Mouse (Mus musculus): ENCODE measurements around the gene H2afj.
"Not testable (repeated sequence)": the region's sequence is repeated elsewhere in the genome, so short reads cannot be mapped to it uniquely, and the experiment has no call there.

Gene H2afj

GRCm38 (mm10) chr6:136808014-136808417 is at the start of gene H2afj:
Gene H2afj, plus strand, starts transcription at chr6:136808244.
- peak; percentile 97 for DNase-seq (ENCODE audit: inconsistent ontology term)

- DNase-seq (ENCODE audit: inconsistent ontology term): no peak
Observed at GRCm38 (mm10) chr6:136763912-136764311, 44.1 kb upstream of the H2afj start.

DNA sequence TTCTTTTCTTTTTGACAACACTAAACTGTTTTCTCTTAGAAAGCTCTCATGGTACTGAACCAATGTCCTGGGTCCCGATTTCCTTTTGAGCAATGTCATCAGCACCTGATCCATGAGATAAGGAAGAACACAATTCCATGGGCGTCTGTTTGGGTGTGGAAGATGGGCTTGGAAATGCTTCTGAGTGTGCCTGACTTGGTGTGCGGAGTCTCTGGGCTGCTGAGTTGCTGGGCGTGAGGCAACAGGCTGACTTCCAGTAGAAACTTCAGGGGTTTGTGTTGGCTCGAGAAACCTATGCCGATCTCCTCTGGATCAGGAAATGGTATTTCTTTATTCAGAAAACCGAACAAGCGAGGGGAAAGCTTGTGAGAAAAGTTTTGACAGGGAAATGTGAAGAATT is 38.9 kb upstream of the H2afj start:
- no peak for DNase-seq (ENCODE audit: inconsistent ontology term)

DNA sequence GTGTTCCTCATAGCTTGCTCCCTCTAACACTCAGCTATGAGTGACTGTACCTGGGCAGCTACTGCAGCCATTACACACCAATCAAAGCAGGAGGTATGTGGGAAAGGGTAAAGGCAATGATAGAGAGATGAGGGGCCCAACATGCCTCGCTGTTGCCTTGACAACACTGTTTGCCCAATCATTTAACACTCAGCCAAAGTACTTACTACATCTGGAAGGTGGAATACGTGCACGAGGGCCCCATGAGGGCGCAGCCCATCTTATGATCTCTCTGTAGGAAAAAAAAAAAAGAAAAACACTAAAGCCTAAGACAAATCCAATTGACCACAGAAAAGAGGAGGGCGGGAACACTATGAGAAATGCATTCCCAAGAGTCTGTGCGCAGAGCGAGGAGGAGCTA is 38.2 kb upstream of the H2afj start:
- DNase-seq (ENCODE audit: inconsistent ontology term): no peak

DNA sequence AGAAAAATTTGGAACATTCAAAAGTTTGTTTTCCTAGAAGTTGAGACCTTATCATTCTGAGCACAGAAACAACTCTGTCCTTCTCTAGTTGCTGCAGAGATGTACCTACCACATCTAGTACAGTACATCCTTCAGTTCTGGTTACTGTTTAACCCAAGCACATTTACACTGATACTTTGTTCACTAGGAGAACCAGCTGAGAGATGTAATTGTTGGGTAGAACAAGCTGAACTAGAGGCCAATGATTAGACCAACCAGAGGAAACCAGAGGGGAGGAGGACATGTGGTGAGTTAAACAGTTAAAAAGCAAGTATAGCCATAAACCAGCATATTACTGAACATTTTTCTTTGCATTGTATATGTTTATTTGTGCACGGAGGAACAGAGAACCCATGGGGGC is 31.7 kb upstream of the H2afj start:
- no peak for DNase-seq (ENCODE audit: inconsistent ontology term)

DNA sequence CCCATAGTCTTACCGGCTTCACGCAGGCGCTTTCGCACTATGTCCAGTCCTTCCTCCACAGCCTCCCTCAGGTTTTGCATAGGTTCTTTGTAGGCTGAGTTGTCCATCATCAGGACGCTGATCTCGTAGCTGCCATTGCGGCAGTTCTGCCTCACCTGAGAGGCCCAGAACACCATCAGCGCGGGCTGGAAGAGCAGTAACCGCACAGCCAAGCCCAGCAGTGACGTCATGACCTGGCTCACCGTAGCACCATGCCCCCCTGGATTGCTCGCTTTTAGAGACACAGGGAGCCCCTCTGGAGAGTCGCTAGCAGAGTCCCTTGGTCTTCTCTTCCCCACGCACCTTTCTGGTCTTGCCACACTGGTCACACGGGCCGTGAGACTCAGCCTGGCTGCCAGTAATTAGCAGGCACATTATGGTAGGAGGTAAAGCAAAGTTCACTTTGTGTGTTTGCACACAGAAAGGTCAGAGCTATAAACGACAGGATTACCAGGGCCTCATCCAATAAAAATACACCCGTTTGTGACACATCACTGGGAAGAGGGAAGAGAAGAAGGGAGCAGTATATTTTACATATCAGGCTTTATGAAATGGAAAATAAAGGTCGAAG is 26.6 kb upstream of the H2afj start, which contains the start of gene Gucy2c:
Gene Gucy2c, minus strand, starts transcription at position 389 of the 610 bp plus-strand sequence.
- no peak for DNase-seq (ENCODE audit: inconsistent ontology term)

GRCm38 (mm10) chr6:136782146-136782545 is 25.9 kb upstream of the H2afj start:
- DNase-seq (ENCODE audit: inconsistent ontology term): no peak

DNA sequence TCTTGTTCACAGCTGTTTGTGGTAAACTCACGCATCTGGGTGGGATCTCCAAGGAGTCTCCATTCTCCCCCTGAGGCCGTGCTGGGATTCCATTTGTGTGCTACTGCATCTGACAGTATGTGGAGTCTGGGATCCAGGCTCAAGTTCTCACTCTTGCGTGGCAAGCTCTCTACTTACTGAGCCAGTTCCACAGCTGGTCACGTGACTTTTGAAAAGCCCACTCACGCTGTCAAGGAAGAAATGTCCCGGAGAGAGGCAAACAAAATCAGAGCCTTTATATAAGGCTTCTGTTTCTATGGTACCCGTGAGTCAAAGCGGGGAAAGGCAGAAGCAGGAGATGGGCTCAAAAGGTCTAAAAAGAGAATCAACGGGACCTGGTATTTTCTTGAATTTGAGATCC is 25.3 kb upstream of the H2afj start:
- DNase-seq (ENCODE audit: inconsistent ontology term): no peak

DNA sequence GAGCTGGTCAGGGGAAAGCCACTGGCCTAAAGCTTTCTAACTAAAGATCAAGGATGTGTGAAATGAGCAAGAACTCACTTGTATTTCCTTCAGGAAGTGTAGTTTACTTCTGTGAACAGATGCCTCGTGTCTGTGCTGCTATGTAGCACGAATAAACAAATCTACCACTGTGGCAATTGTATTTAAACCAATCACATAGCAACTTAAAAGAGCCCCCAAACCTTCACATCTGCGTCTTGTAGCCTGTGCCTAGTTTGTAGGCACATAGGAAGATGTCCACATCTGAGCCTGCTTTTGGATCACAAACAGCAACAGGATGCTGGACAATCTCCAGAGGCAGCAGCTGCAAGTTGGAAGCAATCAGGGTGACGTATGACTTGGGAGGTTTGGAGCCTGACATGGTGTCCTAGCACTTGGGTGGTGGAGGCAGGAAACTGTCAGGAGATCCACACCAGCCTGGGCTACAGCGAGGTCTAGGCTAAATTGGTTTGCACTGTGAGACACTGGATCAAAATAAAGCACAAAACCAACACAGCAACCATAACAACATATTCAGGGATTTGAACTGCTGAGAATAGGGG is 18.6 kb upstream of the H2afj start:
- DNase-seq (ENCODE audit: inconsistent ontology term): no peak

- DNase-seq (ENCODE audit: inconsistent ontology term): no peak
Observed at GRCm38 (mm10) chr6:136792884-136793758, 14.9 kb upstream of the H2afj start.

GRCm38 (mm10) chr6:136793831-136794525 is 14.1 kb upstream of the H2afj start:
- no peak for DNase-seq (ENCODE audit: inconsistent ontology term)

GRCm38 (mm10) chr6:136795110-136795509 is 12.9 kb upstream of the H2afj start:
- no peak for DNase-seq (ENCODE audit: inconsistent ontology term)

DNA sequence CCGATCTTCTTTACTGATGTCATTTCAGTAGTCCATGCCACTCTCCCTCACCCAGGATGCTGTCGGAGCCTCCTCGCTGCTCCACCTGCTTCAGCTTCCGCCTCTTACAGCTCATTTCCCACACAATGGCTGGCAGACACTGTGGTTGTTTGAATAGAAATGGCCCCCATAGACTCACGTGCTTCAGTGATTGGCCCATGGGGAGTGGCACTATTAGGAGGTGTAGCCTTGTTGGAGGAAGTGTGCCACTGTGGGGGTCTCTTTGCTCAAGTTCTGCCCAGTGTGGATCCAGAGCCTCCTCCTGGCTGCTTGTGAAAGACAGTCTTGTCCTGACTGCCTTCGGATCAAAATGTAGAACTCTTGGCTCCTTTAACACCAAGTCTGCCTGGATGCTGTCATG is 12.2 kb upstream of the H2afj start:
- DNase-seq (ENCODE audit: inconsistent ontology term): no peak

DNA sequence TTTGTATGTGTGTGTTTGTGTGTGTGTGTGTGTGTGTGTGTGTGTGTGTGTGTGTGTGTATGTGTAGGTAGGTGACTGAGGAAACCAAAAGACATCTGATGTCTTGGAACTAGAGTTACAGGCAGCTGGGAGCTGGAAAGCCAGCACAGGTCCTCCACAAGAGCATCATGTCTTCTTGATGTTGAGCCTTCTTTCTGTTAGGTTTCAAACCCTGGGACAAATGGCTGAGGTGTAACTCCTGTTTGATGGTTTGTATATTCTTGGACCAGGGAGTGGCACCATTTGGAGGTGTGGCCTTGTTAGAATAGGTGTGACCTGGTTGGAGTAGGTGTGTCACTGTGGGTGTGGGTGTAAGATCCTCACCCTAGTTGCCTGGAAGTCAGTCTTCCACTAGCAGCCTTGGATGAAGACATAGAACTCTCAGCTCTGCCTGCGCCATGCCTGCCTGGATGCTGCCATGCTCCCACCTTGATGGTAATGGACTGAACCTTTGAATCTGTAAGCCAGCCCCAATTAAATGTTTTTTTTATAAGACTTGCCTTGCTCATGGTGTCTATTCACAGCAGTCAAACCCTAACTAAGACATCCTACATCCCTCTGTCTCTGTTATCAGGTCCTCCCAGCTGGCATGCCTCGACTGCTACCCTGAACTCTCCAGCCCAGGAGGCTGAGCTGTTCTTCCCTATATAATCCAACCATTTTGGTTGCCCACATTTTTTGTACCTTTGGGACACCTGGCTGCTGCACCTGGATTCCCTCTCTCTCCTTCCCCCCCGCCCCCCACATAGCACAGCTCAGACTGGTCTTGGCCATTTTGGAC is 10.0 kb upstream of the H2afj start:
- not testable (repeated sequence) for DNase-seq (ENCODE audit: inconsistent ontology term)

DNA sequence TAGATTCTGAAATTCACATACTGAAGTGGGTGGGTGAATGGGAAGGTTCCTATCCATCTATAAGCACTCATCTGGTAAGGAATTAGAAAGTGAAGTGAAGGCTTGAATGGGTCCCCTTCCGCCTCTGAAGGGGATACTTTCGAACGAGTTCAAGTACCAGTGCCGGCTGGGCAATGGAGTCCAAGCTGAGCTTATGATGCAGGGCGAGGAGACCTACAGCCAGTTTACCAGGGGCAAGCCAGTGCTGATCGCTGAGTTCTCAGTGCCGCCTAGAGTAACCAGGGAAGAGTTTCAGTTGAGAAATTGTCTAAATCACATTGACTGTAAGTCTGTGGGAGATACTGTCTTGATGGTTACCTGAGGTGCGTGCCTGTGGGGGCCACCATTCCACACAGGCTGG is 7.3 kb upstream of the H2afj start:
- DNase-seq (ENCODE audit: inconsistent ontology term): no peak

- DNase-seq (ENCODE audit: inconsistent ontology term): no peak
Observed at GRCm38 (mm10) chr6:136801274-136801673, 6.8 kb upstream of the H2afj start.

DNA sequence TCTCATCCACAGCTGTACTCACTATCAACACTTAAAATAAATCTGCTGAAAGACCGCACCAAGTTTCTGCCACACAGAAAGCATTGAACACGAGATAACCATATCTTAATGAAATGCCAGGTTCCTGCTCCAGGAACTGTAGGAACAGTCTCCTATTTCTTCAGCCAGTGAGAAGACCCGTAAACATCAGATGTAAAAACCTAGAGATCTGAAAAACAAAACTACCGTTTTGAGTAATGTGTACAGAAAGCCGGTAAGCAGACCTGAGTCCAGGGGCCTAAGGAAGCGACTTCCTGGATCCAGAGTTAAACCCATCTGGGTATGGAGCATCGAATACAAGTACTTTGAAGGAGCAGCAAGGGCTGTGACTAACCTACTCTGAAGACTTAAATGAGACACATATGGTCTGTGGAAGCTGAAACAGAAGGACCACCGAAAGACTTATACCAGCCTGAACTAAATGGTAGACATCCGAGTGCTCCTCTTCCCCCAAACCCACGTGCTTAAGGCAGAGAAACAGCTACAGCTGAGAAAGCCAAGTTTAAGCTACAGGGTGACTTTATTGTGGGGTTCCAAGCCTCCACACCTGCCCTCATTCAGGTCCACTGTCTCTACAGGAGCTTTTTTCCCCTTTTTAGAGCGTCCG is 4.8 kb upstream of the H2afj start:
- no peak for DNase-seq (ENCODE audit: inconsistent ontology term)

DNA sequence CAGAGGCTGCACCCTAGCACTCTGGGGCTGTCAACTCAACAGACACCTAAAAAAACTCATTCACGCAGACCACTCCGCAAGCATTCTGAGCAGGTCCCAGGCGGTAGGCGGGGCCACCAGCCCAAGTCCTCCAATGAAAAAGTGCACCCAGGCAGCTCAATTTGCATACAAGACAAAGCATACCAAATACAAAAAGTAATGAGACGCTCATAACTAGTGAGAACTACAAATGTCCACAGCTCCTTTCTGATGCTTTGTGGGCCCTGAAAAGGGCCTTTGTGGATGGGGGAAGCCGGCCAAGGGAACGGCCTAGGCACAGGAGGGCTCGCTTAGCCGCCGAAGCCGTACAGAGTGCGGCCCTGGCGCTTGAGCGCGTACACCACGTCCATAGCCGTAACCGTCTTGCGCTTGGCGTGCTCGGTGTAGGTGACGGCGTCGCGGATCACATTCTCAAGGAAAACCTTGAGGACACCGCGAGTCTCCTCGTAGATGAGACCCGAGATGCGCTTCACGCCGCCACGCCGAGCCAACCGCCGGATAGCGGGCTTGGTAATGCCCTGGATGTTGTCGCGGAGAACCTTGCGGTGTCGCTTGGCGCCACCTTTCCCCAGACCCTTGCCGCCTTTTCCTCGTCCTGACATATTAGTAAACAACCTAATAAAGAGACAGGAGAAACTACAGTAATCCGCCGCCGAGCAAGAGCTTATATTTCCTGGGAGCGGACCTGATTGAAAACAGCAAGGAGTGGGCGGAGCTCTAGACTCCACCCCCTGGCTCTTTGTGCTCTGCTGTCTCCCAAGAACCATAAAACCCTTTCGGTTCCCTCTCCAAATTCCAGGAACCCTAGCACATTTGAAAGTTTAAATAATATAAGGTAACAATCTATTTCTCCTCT is 4.1 kb upstream of the H2afj start, which contains the start of gene Hist4h4:
Gene Hist4h4, minus strand, starts transcription at position 677 of the 895 bp plus-strand sequence.
- peak; percentile 93 for DNase-seq (ENCODE audit: inconsistent ontology term)

GRCm38 (mm10) chr6:136804705-136805408 is 3.2 kb upstream of the H2afj start:
- no peak for DNase-seq (ENCODE audit: inconsistent ontology term)

Data from Muller cell, postnatal 12 days (primary cell).